Mouse (Mus musculus) cortical plate, adult 2 months (tissue): Measurements from ENCODE around the gene Rai1.

Experiments
- CTCF ChIP-seq: fragments of 200-500 bp; IDR thresholded peaks from 2 replicates; pipeline ENCODE4 v1.5.1; 2011; ENCODE audit warnings: mild to moderate bottlenecking, control low read depth, low read length; ENCODE audit not compliant: insufficient read depth; ENCODE audit errors: extremely low read depth
- POLR2A ChIP-seq: fragments of 200-500 bp; IDR thresholded peaks from 2 replicates; pipeline ENCODE4 v1.6.1; 2011; ENCODE audit warnings: mild to moderate bottlenecking, low read length, control low read depth; ENCODE audit not compliant: insufficient read depth; ENCODE audit errors: extremely low read depth

- TF ChIP-seq POLR2A (no peak), CTCF (no peak)
Observed at GRCm38 (mm10) chr11:60209933-60210249, 105.1 kb downstream of the Rai1 start.
